Mouse (Mus musculus): ENCODE measurements around the gene Gtf2ird1.
A peak's percentile ranks its signal among the peaks of the same experiment; 100 is the strongest.

Gene Gtf2ird1

GRCm38 (mm10) chr5:134312691-134313450, 143.6 kb downstream of the Gtf2ird1 start:
- DNase-seq (ENCODE audit: low spot score) = peak; percentile 15

DNA sequence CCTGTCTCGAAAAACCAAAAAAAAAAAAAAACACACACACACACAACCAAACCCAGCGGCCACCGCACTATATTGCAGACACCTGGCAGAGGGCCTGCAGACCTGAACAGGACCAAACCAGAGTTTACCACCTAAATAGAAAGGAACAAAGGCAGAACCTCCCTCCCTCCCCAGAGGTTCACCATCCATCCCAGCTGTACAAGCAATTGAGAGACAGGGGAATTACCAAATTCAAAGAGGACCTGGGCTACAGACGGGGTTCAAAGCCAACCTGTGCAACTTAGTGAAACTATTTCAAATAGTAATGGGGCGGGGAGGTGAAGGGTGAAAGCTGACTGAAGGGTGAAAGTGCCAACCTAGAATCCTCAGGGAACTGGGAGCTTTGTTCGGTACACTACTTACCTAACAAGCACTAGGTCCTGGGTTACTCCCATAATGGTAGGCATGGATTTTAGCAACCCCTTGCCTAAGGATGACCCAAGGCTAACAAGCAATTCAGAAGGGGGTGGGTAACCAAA, 144.6 kb downstream of the Gtf2ird1 start:
- no peak for DNase-seq (ENCODE audit: low spot score)

GRCm38 (mm10) chr5:134310201-134310600, 146.3 kb downstream of the Gtf2ird1 start:
- no peak for DNase-seq (ENCODE audit: low spot score)

DNA sequence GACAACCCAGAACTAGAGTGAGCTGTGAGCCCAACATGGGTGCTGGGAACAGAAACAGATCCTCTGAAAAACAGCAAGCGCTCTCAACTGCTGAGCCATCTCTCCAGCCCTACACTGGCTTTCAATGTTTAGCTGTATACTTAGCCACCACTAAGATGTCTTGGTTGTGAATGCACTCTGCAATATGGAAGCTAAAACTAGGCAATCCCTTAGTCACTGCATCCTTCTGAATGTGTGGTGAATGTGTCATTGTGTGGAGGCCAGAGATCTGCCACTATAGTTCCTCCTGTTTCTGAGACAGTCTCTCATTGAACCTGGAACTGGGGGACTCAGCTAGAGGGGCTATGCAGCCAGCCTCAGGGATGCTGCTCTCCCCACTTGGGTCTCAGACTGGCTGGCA, 147.2 kb downstream of the Gtf2ird1 start:
- no peak for DNase-seq (ENCODE audit: low spot score)
